Comparison of ENCODE assay signal across 16 mouse cellular contexts in the genomic region with DNA sequence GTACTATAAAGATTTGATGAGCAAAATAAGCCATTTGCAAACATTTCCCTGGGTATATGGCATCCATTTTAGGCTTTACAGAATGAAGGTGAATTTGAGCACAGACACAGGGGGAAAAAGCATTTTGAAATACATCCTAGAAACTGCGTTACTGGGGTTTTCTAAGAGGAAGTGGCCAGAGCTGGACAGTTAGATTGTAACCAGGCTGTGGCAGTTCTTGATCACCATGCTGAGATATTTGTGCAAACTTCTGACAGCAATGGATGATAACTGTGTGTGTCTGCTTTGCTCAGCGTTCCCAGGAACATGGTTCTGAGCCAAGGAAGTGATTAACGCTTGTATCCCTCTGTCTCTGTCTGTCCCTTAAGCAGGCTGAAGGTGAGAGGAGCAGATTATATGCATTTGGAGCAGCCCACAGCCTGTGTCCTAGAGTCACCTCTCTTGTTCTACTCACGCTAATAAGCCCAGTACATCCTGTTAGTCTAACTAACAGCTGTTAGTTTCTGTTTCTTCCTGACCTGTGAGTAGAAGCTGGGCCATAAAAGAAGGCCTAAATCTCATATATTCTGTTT. TPM values are rescaled to one million over a fixed set of nuclear protein-coding genes. Genes with fewer than 3 reads are reported as not detected.
A peak's percentile ranks its signal among the peaks of the same experiment; 100 is the strongest.
DNase-seq lines count a peak whose midpoint lies in the region; ATAC-seq and TF ChIP-seq lines count a peak whose summit lies in the region.
"Had no signal": no experiment of that assay in that cellular context is flagged by ENCODE, and none has a peak within 500 bp of the region (broad histone marks: within the 10 kb centered on the region; RNA-seq: fewer than 3 reads in every experiment).

No protein-coding gene starts in this region.

- intact Hi-C loops in heart, postnatal 36 days (cut with DNase I) = no loop called here

- 21% methylated on average over 4 of the region's 4 CpGs for WGBS in liver, postnatal 0 days (ENCODE audit: insufficient replicate concordance)
- WGBS in small intestine, adult 2 months = 21% methylated on average over 4 of the region's 4 CpGs
- 74% methylated on average over 4 of the region's 4 CpGs for WGBS in midbrain, embryonic 15.5 days
- 38% methylated on average over 4 of the region's 4 CpGs for WGBS in intestine, embryonic 15.5 days

- H3K36me3 ChIP-seq in liver, postnatal 0 days (replicated peaks; ENCODE audit: insufficient read depth, low read length) = no peaks in the 10 kb centered on the region
- H3K36me3 ChIP-seq in small intestine, adult 2 months (ENCODE audit: control insufficient read depth, insufficient read depth, low read length) = no peaks in the 10 kb centered on the region
- no peaks in the 10 kb centered on the region for H3K36me3 ChIP-seq in midbrain, embryonic 15.5 days (replicated peaks)
- H3K36me3 ChIP-seq in intestine, embryonic 15.5 days = no peaks in the 10 kb centered on the region
- H3K36me3 ChIP-seq: embryonic facial prominence, embryonic 13.5 days; forebrain, embryonic 10.5 days; heart, embryonic 13.5 days; hindbrain, embryonic 15.5 days had no signal

- TF ChIP-seq CTCF in liver, postnatal 0 days (IDR thresholded peaks at IDR 0.05; ENCODE audit: low read depth) = no peak
- no peak for TF ChIP-seq CTCF in small intestine, adult 2 months (IDR thresholded peaks at IDR 0.05; ENCODE audit: extremely low read depth, insufficient read length, insufficient replicate concordance, low read depth, low read length)

- H3K4me2 ChIP-seq in liver, postnatal 0 days (ENCODE audit: low read depth, low read length) = no peak overlapping the region
- H3K4me2 ChIP-seq in midbrain, embryonic 15.5 days = no peak overlapping the region
- no peak overlapping the region for H3K4me2 ChIP-seq in intestine, embryonic 15.5 days (replicated peaks)
- H3K4me2 ChIP-seq: embryonic facial prominence, embryonic 13.5 days; heart, embryonic 13.5 days; hindbrain, embryonic 15.5 days had no signal

- H3K27ac ChIP-seq in liver, postnatal 0 days (ENCODE audit: low read depth) = peak overlapping the region; percentile 42
- H3K27ac ChIP-seq in small intestine, adult 2 months (ENCODE audit: insufficient read depth, low read depth, low read length) = peak overlapping the region; percentile 38
- no peak overlapping the region for H3K27ac ChIP-seq in midbrain, embryonic 15.5 days
- no peak overlapping the region for H3K27ac ChIP-seq in intestine, embryonic 15.5 days
- H3K27ac ChIP-seq: embryonic facial prominence, embryonic 13.5 days; forebrain, embryonic 10.5 days; heart, embryonic 13.5 days; hindbrain, embryonic 15.5 days; left cerebral cortex, adult 2 months had no signal

- H3K27me3 ChIP-seq in liver, postnatal 0 days (ENCODE audit: insufficient read depth, low read length) = no peaks in the 10 kb centered on the region
- no peaks in the 10 kb centered on the region for H3K27me3 ChIP-seq in small intestine, adult 2 months (ENCODE audit: control insufficient read depth, insufficient read depth, low read length)
- H3K27me3 ChIP-seq in midbrain, embryonic 15.5 days (replicated peaks) = no peaks in the 10 kb centered on the region
- H3K27me3 ChIP-seq in intestine, embryonic 15.5 days (replicated peaks) = no peaks in the 10 kb centered on the region
- H3K27me3 ChIP-seq: embryonic facial prominence, embryonic 13.5 days; heart, embryonic 13.5 days; hindbrain, embryonic 15.5 days had no signal

- no peaks in the 10 kb centered on the region for H3K9me3 ChIP-seq in liver, postnatal 0 days (ENCODE audit: low read length)
- H3K9me3 ChIP-seq in midbrain, embryonic 15.5 days = no peaks in the 10 kb centered on the region
- H3K9me3 ChIP-seq in intestine, embryonic 15.5 days = no peaks in the 10 kb centered on the region
- H3K9me3 ChIP-seq: embryonic facial prominence, embryonic 13.5 days; forebrain, embryonic 10.5 days; heart, embryonic 13.5 days; hindbrain, embryonic 15.5 days had no signal

- H3K4me3 ChIP-seq in liver, postnatal 0 days (ENCODE audit: low read depth, low read length) = no peak overlapping the region
- no peak overlapping the region for H3K4me3 ChIP-seq in small intestine, adult 2 months (ENCODE audit: low read depth, low read length)
- H3K4me3 ChIP-seq in midbrain, embryonic 15.5 days = no peak overlapping the region
- H3K4me3 ChIP-seq in intestine, embryonic 15.5 days (replicated peaks) = no peak overlapping the region
- H3K4me3 ChIP-seq: embryonic facial prominence, embryonic 13.5 days; forebrain, embryonic 10.5 days; heart, embryonic 13.5 days; hindbrain, embryonic 15.5 days; left cerebral cortex, adult 2 months had no signal

- peak; percentile 47 for ATAC-seq in liver, postnatal 0 days
- ATAC-seq in midbrain, embryonic 15.5 days (replicated peaks) = no peak
- ATAC-seq in intestine, embryonic 15.5 days = no peak

- no peak for TF ChIP-seq EP300 in liver, postnatal 0 days (IDR thresholded peaks at IDR 0.05; ENCODE audit: low read depth)

- no peak overlapping the region for H3K9ac ChIP-seq in liver, postnatal 0 days (replicated peaks)
- no peak overlapping the region for H3K9ac ChIP-seq in midbrain, embryonic 15.5 days
- no peak overlapping the region for H3K9ac ChIP-seq in intestine, embryonic 15.5 days
- H3K9ac ChIP-seq: embryonic facial prominence, embryonic 13.5 days; heart, embryonic 13.5 days; hindbrain, embryonic 15.5 days had no signal

- TF ChIP-seq POLR2A in small intestine, adult 2 months (IDR thresholded peaks at IDR 0.05; ENCODE audit: low read depth, low read length) = no peak

- H3K4me1 ChIP-seq in liver, postnatal 0 days (ENCODE audit: insufficient read depth) = peaks cover 20% of the 10 kb centered on the region
- peaks cover 13% of the 10 kb centered on the region; the same call in 1 of the 2 replicates for H3K4me1 ChIP-seq in small intestine, adult 2 months (ENCODE audit: control insufficient read depth, insufficient read depth, insufficient read length, low read length)
- H3K4me1 ChIP-seq in midbrain, embryonic 15.5 days = no peaks in the 10 kb centered on the region
- H3K4me1 ChIP-seq in intestine, embryonic 15.5 days (replicated peaks) = no peaks in the 10 kb centered on the region
- H3K4me1 ChIP-seq: embryonic facial prominence, embryonic 13.5 days; forebrain, embryonic 10.5 days; hindbrain, embryonic 15.5 days had no signal

- peak; percentile 29 to 34 for DNase-seq in heart, adult 18-20 months
- DNase-seq in heart, postnatal 36 days = no peak
- peak; percentile 64 for DNase-seq in testis, postnatal 14 days (ENCODE audit: low spot score)
- no peak for DNase-seq in testis, postnatal 10 days (ENCODE audit: low spot score)
- no peak for DNase-seq in liver, postnatal 0 days
- DNase-seq: adrenal gland, postnatal 14 days; kidney, adult 8-10 months; right cerebral cortex, postnatal 4 days had no signal

RNA-seq across cellular contexts. Expression of a gene that starts 15.5 kb away (rescaled TPM):
- total RNA-seq in heart, adult 18-20 months (2021) = 100 to 1,000 TPM; 102 to 120 TPM
- 100 to 1,000 TPM; 119 to 126 TPM for total RNA-seq in heart, postnatal 36 days (2021)
- polyA plus RNA-seq in liver, postnatal 0 days (2015; fragmentation: Nextera tagmentation; extraction: Ambion mirVana) = 110 and 117 TPM in 2 replicates
- 9.2 and 17.0 TPM in 2 replicates for polyA plus RNA-seq in small intestine, adult 2 months (2012; rRNA removed)
- 144 and 150 TPM in 2 replicates for polyA plus RNA-seq in midbrain, embryonic 15.5 days (2015; fragmentation: Nextera tagmentation; extraction: Ambion mirVana)
- polyA plus RNA-seq in intestine, embryonic 15.5 days (2015; fragmentation: Nextera tagmentation; extraction: Ambion mirVana) = 162 and 172 TPM in 2 replicates

RNA-seq across cellular contexts. Expression of a gene that starts 57.9 kb away (rescaled TPM):
- total RNA-seq in heart, adult 18-20 months (2021) = 100 to 1,000 TPM; 269 TPM
- total RNA-seq in heart, postnatal 36 days (2021) = 100 to 1,000 TPM; 243 to 261 TPM
- 110 and 117 TPM in 2 replicates for polyA plus RNA-seq in liver, postnatal 0 days (2015; fragmentation: Nextera tagmentation; extraction: Ambion mirVana)
- polyA plus RNA-seq in small intestine, adult 2 months (2012; rRNA removed) = 6.3 and 9.9 TPM in 2 replicates
- 59.0 and 62.9 TPM in 2 replicates for polyA plus RNA-seq in midbrain, embryonic 15.5 days (2015; fragmentation: Nextera tagmentation; extraction: Ambion mirVana)
- 135 and 137 TPM in 2 replicates for polyA plus RNA-seq in intestine, embryonic 15.5 days (2015; fragmentation: Nextera tagmentation; extraction: Ambion mirVana)

Comparison
In these comparisons a context has a peak if more than half of its experiments do, and no peak if none do; other contexts are left out.
1. DNase-seq: peak in heart, adult 18-20 months (2 of 2) and testis, postnatal 14 days (single experiment); none in heart, postnatal 36 days (0 of 2), testis, postnatal 10 days (single experiment) and liver, postnatal 0 days (single experiment).
2. H3K27ac ChIP-seq: peak in liver, postnatal 0 days (single experiment) and small intestine, adult 2 months (single experiment); none in midbrain, embryonic 15.5 days (single experiment) and intestine, embryonic 15.5 days (single experiment).